Mouse (Mus musculus) E14TG2a.4 (cell line): ENCODE results near the gene Cdk19.

Experiments used
- CTCF ChIP-seq: conservative IDR thresholded peaks from 2 replicates; pipeline ENCODE4 v1.5.1; 2014; ENCODE audit warnings: low read length
- NANOG ChIP-seq: IDR thresholded peaks from 2 replicates; pipeline ENCODE4 v1.6.1; 2014; ENCODE audit warnings: borderline replicate concordance, low read length, mixed read lengths
- POU5F1 ChIP-seq: IDR thresholded peaks from 2 replicates; pipeline ENCODE4 v1.6.1; 2014; ENCODE audit warnings: low read length, borderline replicate concordance

- TF ChIP-seq CTCF (no peak), NANOG (no peak), POU5F1 (no peak)
Measured at GRCm38 (mm10) chr10:40312781-40313180, 26.6 kb upstream of the Cdk19 start.
